Mouse (Mus musculus) intestine, embryonic 15.5 days (tissue): ENCODE data around the gene Gabrd. TPM values are rescaled to one million over a fixed set of nuclear protein-coding genes. Genes with fewer than 3 reads are reported as not detected.

Source experiments
- ATAC-seq: fragments of 200-750 bp; cut with Nextera tagmentation; 2 replicates; pipeline ENCODE4 v1.8.0; 2017; ENCODE audit warnings: moderate TSS enrichment, moderate library complexity
- H3K27ac ChIP-seq: fragments of 300-500 bp; sonication (generic); 2 replicates; pipeline ENCODE4 v1.5.1; 2015; ENCODE audit warnings: mild to moderate bottlenecking, inconsistent platforms
- H3K27me3 ChIP-seq: fragments of 300-500 bp; sonication (generic); replicated peaks from 2 replicates; pipeline ENCODE4 v1.6.1; 2015; ENCODE audit warnings: inconsistent platforms
- H3K36me3 ChIP-seq: fragments of 300-500 bp; sonication (generic); 2 replicates; pipeline ENCODE4 v1.6.1; 2015; ENCODE audit warnings: inconsistent platforms
- H3K4me1 ChIP-seq: fragments of 300-500 bp; sonication (generic); replicated peaks from 2 replicates; pipeline ENCODE4 v1.6.1; 2015; ENCODE audit warnings: inconsistent platforms
- H3K4me2 ChIP-seq: fragments of 300-500 bp; sonication (generic); replicated peaks from 2 replicates; pipeline ENCODE4 v1.6.1; 2015; ENCODE audit warnings: mild to moderate bottlenecking, inconsistent platforms
- H3K4me3 ChIP-seq: fragments of 300-500 bp; sonication (generic); replicated peaks from 2 replicates; pipeline ENCODE4 v1.5.1; 2015; ENCODE audit warnings: inconsistent platforms
- H3K9ac ChIP-seq: fragments of 300-500 bp; sonication (generic); 2 replicates; pipeline ENCODE4 v1.6.1; 2015; ENCODE audit warnings: inconsistent platforms
- H3K9me3 ChIP-seq: fragments of 300-500 bp; sonication (generic); 2 replicates; pipeline ENCODE4 v1.6.1; 2016; ENCODE audit warnings: inconsistent platforms
- WGBS: fragments of 180-500 bp; shearing (Covaris S2); methylation state at CpG from one replicate; pipeline ENCODE4 v1.1.7; 2015; 5-methylcytosine and 5-hydroxymethylcytosine counted together
- polyA plus RNA-seq: library from polyadenylated mRNA; unstranded; fragments of >200 nt; fragmentation: Nextera tagmentation; extraction: Ambion mirVana; gene quantifications from 2 replicates; pipeline ENCODE4 v1.2.1, GENCODE M21; 2015

The Gabrd gene
- polyA plus RNA-seq, 1 experiment from 2014 or later, result 0.10 TPM

- 81% methylated on average over 7 of the region's 7 CpGs for WGBS
Measured at GRCm38 (mm10) chr4:155354546-155354945, 43.4 kb downstream of the Gabrd start.

GRCm38 (mm10) chr4:155354035-155354434, 43.9 kb downstream of the Gabrd start:
- Histone ChIP-seq H3K9me3 (no peaks in the 10 kb centered on the region), H3K4me3 (no peak overlapping the region), H3K27me3 (peaks cover 6% of the 10 kb centered on the region), H3K4me1 (no peaks in the 10 kb centered on the region), H3K27ac (no peak overlapping the region), H3K36me3 (no peaks in the 10 kb centered on the region), H3K4me2 (no peak overlapping the region), H3K9ac (no peak overlapping the region)
- 73% methylated on average over 6 of the region's 6 CpGs for WGBS
- ATAC-seq, result no peak

More at GRCm38 (mm10) chr4:155354546-155354945, 43.4 kb downstream of the Gabrd start:
- Histone ChIP-seq H3K4me1 (no peaks in the 10 kb centered on the region), H3K4me3 (no peak overlapping the region), H3K36me3 (no peaks in the 10 kb centered on the region), H3K4me2 (no peak overlapping the region), H3K9me3 (no peaks in the 10 kb centered on the region), H3K27ac (no peak overlapping the region), H3K9ac (no peak overlapping the region), H3K27me3 (peaks cover 11% of the 10 kb centered on the region)
- ATAC-seq, result no peak

GRCm38 (mm10) chr4:155352581-155352980, 45.3 kb downstream of the Gabrd start:
- Histone ChIP-seq H3K4me3 (no peak overlapping the region), H3K36me3 (no peaks in the 10 kb centered on the region), H3K9ac (no peak overlapping the region), H3K27me3 (no peaks in the 10 kb centered on the region), H3K27ac (no peak overlapping the region), H3K9me3 (no peaks in the 10 kb centered on the region), H3K4me2 (no peak overlapping the region), H3K4me1 (no peaks in the 10 kb centered on the region)
- WGBS, result 82% methylated on average over 3 of the region's 3 CpGs
- no peak for ATAC-seq

- H3K4me1 ChIP-seq, result peaks cover 9% of the 10 kb centered on the region
- H3K27me3 ChIP-seq, result peaks cover 10% of the 10 kb centered on the region; the same call in 1 of the 2 replicates
- no peak overlapping the region for H3K4me3 ChIP-seq
- H3K36me3 ChIP-seq, result no peaks in the 10 kb centered on the region
- H3K4me2 ChIP-seq, result no peak overlapping the region
- 86% methylated on average over 12 of the region's 12 CpGs for WGBS
- H3K9me3 ChIP-seq, result no peaks in the 10 kb centered on the region
- no peak overlapping the region for H3K27ac ChIP-seq
- no peak overlapping the region for H3K9ac ChIP-seq
- no peak for ATAC-seq
Measured at GRCm38 (mm10) chr4:155346350-155346749, 51.6 kb downstream of the Gabrd start.

GRCm38 (mm10) chr4:155345608-155345953, 52.3 kb downstream of the Gabrd start:
- peak; percentile 80 for ATAC-seq
- 4% methylated on average over 16 of the region's 16 CpGs for WGBS
- peak overlapping the region; percentile 29; the same call in 1 of the 2 replicates for H3K9ac ChIP-seq
- H3K4me2 ChIP-seq, result peak overlapping the region; percentile 88
- H3K9me3 ChIP-seq, result no peaks in the 10 kb centered on the region
- H3K27ac ChIP-seq, result 0 out of 2 replicates have a peak overlapping the region, but pooled peaks have one; percentile 14
- no peaks in the 10 kb centered on the region for H3K36me3 ChIP-seq
- peaks cover 9% of the 10 kb centered on the region for H3K4me1 ChIP-seq
- H3K27me3 ChIP-seq, result peaks cover 10% of the 10 kb centered on the region; the same call in 1 of the 2 replicates
- peak overlapping the region; percentile 39 for H3K4me3 ChIP-seq

DNA sequence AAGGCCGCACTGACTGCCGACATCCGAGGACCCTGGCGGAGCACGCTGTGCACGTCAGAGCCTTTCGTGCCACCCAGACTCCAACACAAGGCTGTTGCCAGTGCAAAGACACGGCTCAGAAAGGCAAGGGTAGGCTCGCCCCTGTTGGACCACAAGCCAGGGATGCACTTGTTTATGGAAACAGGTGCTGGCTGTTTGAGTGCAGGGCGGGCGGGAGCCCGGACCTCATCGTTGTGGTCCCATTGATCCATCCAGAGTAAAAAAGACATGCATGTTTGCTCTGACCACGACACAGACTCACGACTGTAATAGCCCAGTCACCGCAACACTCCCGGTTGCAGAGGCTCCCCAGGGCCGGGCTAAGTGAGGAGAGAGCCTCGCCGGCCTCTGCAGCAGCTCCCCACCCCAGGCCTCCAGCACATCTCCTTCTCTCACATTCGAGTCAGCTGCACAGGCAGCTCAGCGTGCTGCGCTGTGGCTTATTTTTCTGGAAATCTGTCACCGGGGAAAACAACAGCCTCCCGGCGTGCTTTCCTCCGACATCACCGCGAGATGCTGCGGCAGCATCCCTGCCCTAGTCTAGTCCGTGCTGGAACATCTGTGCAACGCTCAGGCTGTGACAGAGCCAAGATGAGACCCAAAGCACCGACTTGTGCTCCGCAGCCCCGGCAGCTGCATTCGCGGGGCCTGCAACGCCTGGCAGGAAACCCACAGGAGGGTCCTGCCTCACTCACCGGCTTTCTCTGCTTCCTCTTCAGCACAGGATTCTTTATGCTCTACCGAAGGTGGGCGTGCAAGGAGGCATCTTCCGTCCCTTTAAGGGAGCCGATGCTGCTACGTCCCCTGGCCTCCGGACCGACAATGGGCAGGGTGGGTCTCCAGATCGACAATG, 53.0 kb downstream of the Gabrd start:
- Histone ChIP-seq H3K4me3 (peak overlapping the region; percentile 39), H3K9ac (peak overlapping the region; percentile 29), H3K36me3 (no peaks in the 10 kb centered on the region), H3K27ac (peak overlapping the region; percentile 14; the same call in 1 of the 2 replicates), H3K27me3 (peaks cover 10% of the 10 kb centered on the region; the same call in 1 of the 2 replicates), H3K9me3 (no peaks in the 10 kb centered on the region), H3K4me1 (peaks cover 9% of the 10 kb centered on the region), H3K4me2 (peak overlapping the region; percentile 88)
- 25% methylated on average over 47 of the region's 47 CpGs for WGBS
- peak; percentile 25; the same call in 1 of the 2 replicates for ATAC-seq

DNA sequence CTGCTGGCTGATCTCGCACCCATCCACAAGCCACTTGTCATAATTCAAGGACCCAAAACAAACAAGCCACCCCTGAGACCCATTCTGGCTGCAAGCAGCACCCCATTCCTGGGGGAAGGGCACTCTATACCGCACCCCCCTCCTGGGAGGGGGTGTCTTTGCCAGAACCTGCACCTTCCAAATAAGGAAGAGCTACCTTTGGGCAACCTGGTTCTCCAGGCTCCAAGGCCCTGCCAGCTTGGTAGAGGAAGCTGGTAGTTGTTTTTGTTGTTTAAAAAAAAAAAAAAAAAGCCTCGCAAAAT, 53.7 kb downstream of the Gabrd start:
- WGBS, result 58% methylated on average over 3 of the region's 3 CpGs
- Histone ChIP-seq H3K4me2 (no peak overlapping the region), H3K4me3 (no peak overlapping the region), H3K4me1 (peaks cover 9% of the 10 kb centered on the region), H3K27ac (no peak overlapping the region), H3K36me3 (no peaks in the 10 kb centered on the region), H3K27me3 (peaks cover 10% of the 10 kb centered on the region; the same call in 1 of the 2 replicates), H3K9ac (no peak overlapping the region), H3K9me3 (no peaks in the 10 kb centered on the region)
- no peak for ATAC-seq

GRCm38 (mm10) chr4:155343415-155344298, 54.3 kb downstream of the Gabrd start:
- 81% methylated on average over 14 of the region's 14 CpGs for WGBS
- no peaks in the 10 kb centered on the region for H3K36me3 ChIP-seq
- H3K9ac ChIP-seq, result no peak overlapping the region
- H3K27me3 ChIP-seq, result peaks cover 10% of the 10 kb centered on the region; the same call in 1 of the 2 replicates
- ATAC-seq, result no peak
- no peak overlapping the region for H3K27ac ChIP-seq
- H3K4me1 ChIP-seq, result peaks cover 9% of the 10 kb centered on the region
- no peaks in the 10 kb centered on the region for H3K9me3 ChIP-seq
- H3K4me3 ChIP-seq, result no peak overlapping the region
- no peak overlapping the region for H3K4me2 ChIP-seq

- Histone ChIP-seq H3K27me3 (no peaks in the 10 kb centered on the region), H3K36me3 (no peaks in the 10 kb centered on the region), H3K4me3 (no peak overlapping the region), H3K9ac (no peak overlapping the region), H3K4me2 (no peak overlapping the region), H3K27ac (no peak overlapping the region), H3K4me1 (no peaks in the 10 kb centered on the region), H3K9me3 (no peaks in the 10 kb centered on the region)
- 86% methylated on average over 12 of the region's 12 CpGs for WGBS
- no peak for ATAC-seq
Measured at GRCm38 (mm10) chr4:155336284-155337050, 61.4 kb downstream of the Gabrd start.
